Mouse (Mus musculus): Measurements from ENCODE around the gene Zfp36l1. TPM values are rescaled to one million over a fixed set of nuclear protein-coding genes. Genes with fewer than 3 reads are reported as not detected.

The Zfp36l1 gene
- polyA plus RNA-seq, 1 experiment from 2014 or later: 148 TPM

DNA sequence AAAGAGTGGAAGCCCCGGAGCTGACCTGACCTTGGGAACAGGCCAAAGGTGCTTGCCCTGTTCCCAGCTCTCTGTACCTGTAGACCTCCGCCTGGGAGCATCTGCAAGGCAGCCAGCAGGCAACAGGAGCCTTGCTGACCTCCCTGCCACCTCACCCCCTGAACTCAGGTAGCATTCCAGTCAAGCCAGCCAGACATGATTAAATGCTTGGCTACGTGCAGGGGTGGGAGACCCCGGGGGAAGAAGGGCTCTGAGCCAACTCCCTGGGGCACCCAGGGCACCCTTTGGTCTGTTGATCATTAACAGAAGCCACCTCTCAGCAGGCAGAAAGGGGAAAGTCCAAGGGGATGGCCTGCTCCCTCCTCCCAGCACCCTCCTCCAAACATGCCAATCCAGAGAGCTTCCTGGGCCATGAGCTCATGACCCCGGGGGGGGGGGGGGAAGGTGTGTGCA lies 9.3 kb downstream of the Zfp36l1 start:
- Histone ChIP-seq H3K9ac (no peak overlapping the region), H3K36me3 (peaks cover 13% of the 10 kb centered on the region), H3K4me3 (no peak overlapping the region), H3K9me3 (no peaks in the 10 kb centered on the region), H3K4me2 (no peak overlapping the region), H3K27me3 (no peaks in the 10 kb centered on the region), H3K4me1 (peaks cover 24% of the 10 kb centered on the region), H3K27ac (peak overlapping the region; percentile 30; the same call in 1 of the 2 replicates)
- 42% methylated on average over 5 of the region's 5 CpGs for WGBS
- no peak for ATAC-seq (ENCODE audit: insufficient number of reproducible peaks, low FRiP score, low TSS enrichment, low read depth)

DNA sequence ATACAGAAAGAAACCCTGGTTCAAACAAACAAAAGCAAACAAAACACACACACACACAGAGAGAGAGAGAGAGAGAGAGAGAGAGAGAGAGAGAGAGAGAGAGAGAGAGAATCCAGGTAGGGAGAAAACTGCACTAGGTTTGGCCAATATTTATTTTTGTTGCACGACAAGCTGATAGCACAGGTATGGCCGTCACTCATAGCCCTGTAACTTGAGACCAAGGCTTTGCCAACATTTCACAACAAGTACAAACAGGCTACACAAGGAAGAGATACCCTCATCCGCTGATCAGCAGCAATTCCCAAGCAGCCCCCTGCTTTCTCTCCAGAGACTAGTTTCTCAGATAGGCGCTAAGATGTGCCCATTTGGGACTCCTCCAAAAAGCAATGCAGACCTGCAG lies 9.7 kb downstream of the Zfp36l1 start:
- H3K36me3 ChIP-seq: peaks cover 13% of the 10 kb centered on the region
- no peaks in the 10 kb centered on the region for H3K27me3 ChIP-seq
- no peaks in the 10 kb centered on the region for H3K9me3 ChIP-seq
- peak overlapping the region; percentile 30; the same call in 1 of the 2 replicates for H3K27ac ChIP-seq
- WGBS: 50% methylated on average over 4 of the region's 4 CpGs
- peaks cover 24% of the 10 kb centered on the region for H3K4me1 ChIP-seq
- no peak overlapping the region for H3K4me2 ChIP-seq
- no peak for ATAC-seq (ENCODE audit: insufficient number of reproducible peaks, low FRiP score, low TSS enrichment, low read depth)
- H3K9ac ChIP-seq: no peak overlapping the region
- no peak overlapping the region for H3K4me3 ChIP-seq

GRCm38 (mm10) chr12:80098825-80099224 lies 14.0 kb downstream of the Zfp36l1 start:
- Histone ChIP-seq H3K9me3 (no peaks in the 10 kb centered on the region), H3K36me3 (no peaks in the 10 kb centered on the region), H3K4me2 (no peak overlapping the region), H3K27ac (peak overlapping the region; percentile 65), H3K27me3 (no peaks in the 10 kb centered on the region), H3K4me1 (peaks cover 24% of the 10 kb centered on the region), H3K9ac (no peak overlapping the region), H3K4me3 (no peak overlapping the region)
- ATAC-seq (ENCODE audit: insufficient number of reproducible peaks, low FRiP score, low TSS enrichment, low read depth): no peak
- WGBS: 76% methylated on average over 1 of the region's 1 CpGs

GRCm38 (mm10) chr12:80096734-80097133 lies 16.1 kb downstream of the Zfp36l1 start:
- H3K4me3 ChIP-seq: no peak overlapping the region
- ATAC-seq (ENCODE audit: insufficient number of reproducible peaks, low FRiP score, low TSS enrichment, low read depth): no peak
- no peak overlapping the region for H3K9ac ChIP-seq
- no peak overlapping the region for H3K4me2 ChIP-seq
- no peaks in the 10 kb centered on the region for H3K27me3 ChIP-seq
- H3K4me1 ChIP-seq: peaks cover 17% of the 10 kb centered on the region
- WGBS: 65% methylated on average over 6 of the region's 6 CpGs
- H3K27ac ChIP-seq: no peak overlapping the region
- H3K9me3 ChIP-seq: no peaks in the 10 kb centered on the region
- no peaks in the 10 kb centered on the region for H3K36me3 ChIP-seq

- no peak for ATAC-seq (ENCODE audit: insufficient number of reproducible peaks, low FRiP score, low TSS enrichment, low read depth)
- Histone ChIP-seq H3K4me3 (no peak overlapping the region), H3K4me2 (no peak overlapping the region), H3K36me3 (no peaks in the 10 kb centered on the region), H3K9me3 (no peaks in the 10 kb centered on the region), H3K27me3 (no peaks in the 10 kb centered on the region), H3K9ac (no peak overlapping the region), H3K4me1 (peaks cover 11% of the 10 kb centered on the region), H3K27ac (no peak overlapping the region)
Observed at GRCm38 (mm10) chr12:80092787-80093186, 20.0 kb downstream of the Zfp36l1 start.

- no peaks in the 10 kb centered on the region for H3K9me3 ChIP-seq
- 0 out of 2 replicates have a peak overlapping the region, but pooled peaks have one; percentile 33 for H3K27ac ChIP-seq
- peaks cover 8% of the 10 kb centered on the region for H3K4me1 ChIP-seq
- ATAC-seq (ENCODE audit: insufficient number of reproducible peaks, low FRiP score, low TSS enrichment, low read depth): no peak
- no peaks in the 10 kb centered on the region for H3K27me3 ChIP-seq
- H3K9ac ChIP-seq: no peak overlapping the region
- H3K4me3 ChIP-seq: no peak overlapping the region
- H3K36me3 ChIP-seq: no peaks in the 10 kb centered on the region
- 21% methylated on average over 8 of the region's 8 CpGs for WGBS
- H3K4me2 ChIP-seq: no peak overlapping the region
Observed at GRCm38 (mm10) chr12:80091080-80091479, 21.7 kb downstream of the Zfp36l1 start.

DNA sequence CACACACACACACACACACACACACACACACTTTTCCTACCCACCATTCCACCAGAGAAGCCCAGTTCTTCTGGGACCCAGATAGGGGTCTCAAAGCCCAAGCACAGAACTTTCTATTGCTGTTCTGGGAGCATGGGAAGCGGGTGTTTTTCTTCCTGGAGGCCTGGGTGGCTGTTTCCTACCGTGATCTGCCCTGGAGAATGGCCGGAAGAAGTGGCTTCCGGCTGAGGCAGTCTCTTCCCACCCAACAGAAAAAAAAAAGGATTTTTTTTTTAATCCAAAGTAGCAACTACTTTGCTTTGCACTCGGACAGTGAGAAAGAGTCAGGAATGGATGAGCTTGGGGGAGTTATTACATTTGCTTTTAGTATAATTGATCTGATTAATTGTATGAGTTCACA lies 22.3 kb downstream of the Zfp36l1 start:
- no peak overlapping the region for H3K27ac ChIP-seq

GRCm38 (mm10) chr12:80088143-80088542 lies 24.7 kb downstream of the Zfp36l1 start:
- H3K9ac ChIP-seq: no peak overlapping the region
- no peak for ATAC-seq (ENCODE audit: insufficient number of reproducible peaks, low FRiP score, low TSS enrichment, low read depth)
- 93% methylated on average over 4 of the region's 4 CpGs for WGBS
- H3K36me3 ChIP-seq: no peaks in the 10 kb centered on the region
- H3K4me3 ChIP-seq: no peak overlapping the region
- H3K27ac ChIP-seq: no peak overlapping the region
- H3K27me3 ChIP-seq: no peaks in the 10 kb centered on the region
- H3K4me1 ChIP-seq: peaks cover 28% of the 10 kb centered on the region
- H3K4me2 ChIP-seq: no peak overlapping the region
- H3K9me3 ChIP-seq: no peaks in the 10 kb centered on the region

More for the DNA sequence above, 22.3 kb downstream of the Zfp36l1 start:
- Histone ChIP-seq H3K4me2 (no peak overlapping the region), H3K9me3 (no peaks in the 10 kb centered on the region), H3K36me3 (no peaks in the 10 kb centered on the region), H3K4me3 (no peak overlapping the region), H3K27me3 (no peaks in the 10 kb centered on the region), H3K9ac (no peak overlapping the region), H3K4me1 (peaks cover 8% of the 10 kb centered on the region)
- WGBS: 59% methylated on average over 5 of the region's 5 CpGs
- no peak for ATAC-seq (ENCODE audit: insufficient number of reproducible peaks, low FRiP score, low TSS enrichment, low read depth)

DNA sequence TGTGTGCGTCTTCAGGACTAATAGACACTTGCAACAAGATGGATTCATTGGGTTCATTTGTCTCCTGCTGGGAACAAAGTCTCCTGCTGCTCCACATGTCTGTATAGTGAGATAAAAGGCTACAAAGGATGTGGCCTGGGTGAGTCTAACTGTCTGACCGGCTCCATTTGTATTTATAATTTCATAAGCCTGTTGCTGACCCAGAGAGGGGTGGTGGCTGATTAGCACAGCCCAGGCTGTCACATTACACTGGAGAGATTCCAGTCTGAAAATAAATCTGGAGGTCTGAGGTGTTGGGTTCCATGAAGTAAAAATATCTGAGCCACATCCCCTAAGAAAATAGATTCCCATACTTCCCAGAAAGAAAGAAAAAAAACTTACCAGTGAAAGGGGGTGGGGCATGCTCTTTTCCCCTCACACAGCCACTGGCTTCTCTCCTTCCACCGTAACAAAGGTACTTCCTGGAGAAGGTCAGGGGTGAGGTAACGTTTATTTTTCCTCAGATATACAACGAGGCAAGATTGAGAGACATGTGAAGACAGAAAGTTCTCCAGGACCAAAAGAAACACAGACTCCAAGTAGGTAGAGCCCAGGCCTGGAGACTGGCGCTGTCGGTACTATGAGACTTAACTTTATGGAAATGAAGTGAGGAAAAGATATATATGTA lies 28.2 kb downstream of the Zfp36l1 start:
- no peaks in the 10 kb centered on the region for H3K36me3 ChIP-seq
- H3K27ac ChIP-seq: peak overlapping the region; percentile 67
- no peak overlapping the region for H3K9ac ChIP-seq
- H3K9me3 ChIP-seq: no peaks in the 10 kb centered on the region
- WGBS: 48% methylated on average over 7 of the region's 7 CpGs
- H3K4me1 ChIP-seq: peaks cover 33% of the 10 kb centered on the region
- 0 out of 2 replicates have a peak, but pooled peaks have one; percentile 36 for ATAC-seq (ENCODE audit: insufficient number of reproducible peaks, low FRiP score, low TSS enrichment, low read depth)
- H3K27me3 ChIP-seq: no peaks in the 10 kb centered on the region
- H3K4me3 ChIP-seq: no peak overlapping the region
- no peak overlapping the region for H3K4me2 ChIP-seq

DNA sequence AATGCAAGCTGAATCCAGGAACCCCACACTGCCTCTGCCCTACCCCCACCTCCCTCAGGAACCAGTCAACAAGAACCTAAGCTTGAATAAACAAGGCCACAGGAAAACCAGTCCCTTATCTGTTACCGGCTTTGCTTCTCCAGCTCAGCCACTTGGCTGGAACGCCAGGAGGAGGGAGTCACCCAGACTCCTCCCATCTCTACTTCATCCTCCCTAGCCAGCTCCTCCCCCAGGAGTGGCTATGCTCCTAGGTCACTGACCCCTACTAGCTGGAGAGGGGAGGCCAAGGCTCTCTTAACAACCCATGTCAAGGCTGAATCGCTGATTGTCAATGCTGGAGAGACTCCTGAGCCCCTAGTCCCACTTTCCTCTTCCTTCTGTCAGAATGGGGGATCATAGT lies 28.9 kb downstream of the Zfp36l1 start:
- Histone ChIP-seq H3K4me1 (peaks cover 33% of the 10 kb centered on the region), H3K4me2 (no peak overlapping the region), H3K36me3 (no peaks in the 10 kb centered on the region), H3K4me3 (no peak overlapping the region), H3K9me3 (no peaks in the 10 kb centered on the region), H3K9ac (no peak overlapping the region), H3K27ac (peak overlapping the region; percentile 57), H3K27me3 (no peaks in the 10 kb centered on the region)
- 32% methylated on average over 3 of the region's 3 CpGs for WGBS
- no peak for ATAC-seq (ENCODE audit: insufficient number of reproducible peaks, low FRiP score, low TSS enrichment, low read depth)

GRCm38 (mm10) chr12:80083133-80083821 lies 29.5 kb downstream of the Zfp36l1 start:
- Histone ChIP-seq H3K4me3 (no peak overlapping the region), H3K9me3 (no peaks in the 10 kb centered on the region), H3K9ac (no peak overlapping the region), H3K36me3 (no peaks in the 10 kb centered on the region), H3K4me1 (peaks cover 33% of the 10 kb centered on the region), H3K27me3 (no peaks in the 10 kb centered on the region), H3K27ac (peak overlapping the region; percentile 57), H3K4me2 (no peak overlapping the region)
- WGBS: 57% methylated on average over 7 of the region's 7 CpGs
- no peak for ATAC-seq (ENCODE audit: insufficient number of reproducible peaks, low FRiP score, low TSS enrichment, low read depth)

- Histone ChIP-seq H3K36me3 (no peaks in the 10 kb centered on the region), H3K9ac (no peak overlapping the region), H3K27me3 (no peaks in the 10 kb centered on the region), H3K9me3 (no peaks in the 10 kb centered on the region), H3K4me2 (no peak overlapping the region), H3K27ac (no peak overlapping the region), H3K4me1 (peaks cover 33% of the 10 kb centered on the region), H3K4me3 (no peak overlapping the region)
- no peak for ATAC-seq (ENCODE audit: insufficient number of reproducible peaks, low FRiP score, low TSS enrichment, low read depth)
- WGBS: 91% methylated on average over 4 of the region's 4 CpGs
Observed at GRCm38 (mm10) chr12:80082730-80083129, 30.1 kb downstream of the Zfp36l1 start.

Measured in limb, embryonic 15.5 days (tissue).